Mouse (Mus musculus) liver, postnatal 0 days (tissue): ENCODE results near the gene Capn5.

Experiments used
- CTCF ChIP-seq: sonication (generic); IDR thresholded peaks from 2 replicates; pipeline ENCODE4 v1.5.1; 2016; ENCODE audit warnings: antibody characterized with exemption, low read depth
- EP300 ChIP-seq: IDR thresholded peaks from 2 replicates; pipeline ENCODE4 v1.6.1; 2016; ENCODE audit warnings: antibody characterized with exemption, low read depth, mild to moderate bottlenecking

DNA sequence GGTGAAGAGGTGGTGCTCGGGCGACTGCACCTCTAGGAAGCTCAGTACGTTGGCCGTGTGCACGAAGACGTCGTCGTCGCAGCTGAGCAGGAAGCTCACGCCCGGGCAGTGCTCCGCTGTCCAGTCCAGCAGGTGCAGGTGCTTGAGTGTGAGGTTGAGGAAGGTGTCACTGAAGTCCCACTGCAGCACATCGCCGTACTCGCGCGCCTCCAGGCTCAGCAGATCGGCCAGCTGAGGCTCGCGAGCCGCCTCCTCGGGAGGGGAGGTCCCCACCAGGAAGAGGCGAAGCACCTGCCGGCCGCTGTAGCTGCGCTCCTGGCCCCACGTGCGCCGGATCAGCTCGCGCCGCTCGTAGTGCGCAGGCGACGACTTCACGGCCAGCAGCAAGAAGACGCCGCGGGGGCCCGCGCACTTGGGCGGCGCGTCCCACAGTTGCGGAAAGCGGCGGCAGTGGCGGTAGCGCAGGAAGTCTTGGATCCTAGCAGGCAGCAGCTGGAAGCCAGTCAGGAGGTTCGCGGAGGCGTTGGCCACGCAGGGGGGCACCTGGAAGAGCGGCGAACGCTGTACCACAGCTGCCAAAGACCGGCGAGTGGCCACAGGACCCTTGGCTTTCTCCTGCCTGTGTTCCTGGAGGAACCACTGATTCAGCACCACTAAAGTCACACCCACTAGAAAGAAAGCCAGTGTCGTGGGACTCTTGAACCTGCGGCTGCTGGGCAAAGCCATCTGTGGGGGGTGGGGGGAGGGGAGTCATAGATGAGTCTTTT, 16.1 kb upstream of the Capn5 start:
- TF ChIP-seq CTCF, result no peak
- TF ChIP-seq EP300, result no peak
